Mouse (Mus musculus): Measurements from ENCODE around the gene Samd11. TPM values are rescaled to one million over a fixed set of nuclear protein-coding genes. Genes with fewer than 3 reads are reported as not detected.
A peak's percentile ranks its signal among the peaks of the same experiment; 100 is the strongest.

The Samd11 gene
- polyA plus RNA-seq, 1 experiment = 0.02 TPM

DNA sequence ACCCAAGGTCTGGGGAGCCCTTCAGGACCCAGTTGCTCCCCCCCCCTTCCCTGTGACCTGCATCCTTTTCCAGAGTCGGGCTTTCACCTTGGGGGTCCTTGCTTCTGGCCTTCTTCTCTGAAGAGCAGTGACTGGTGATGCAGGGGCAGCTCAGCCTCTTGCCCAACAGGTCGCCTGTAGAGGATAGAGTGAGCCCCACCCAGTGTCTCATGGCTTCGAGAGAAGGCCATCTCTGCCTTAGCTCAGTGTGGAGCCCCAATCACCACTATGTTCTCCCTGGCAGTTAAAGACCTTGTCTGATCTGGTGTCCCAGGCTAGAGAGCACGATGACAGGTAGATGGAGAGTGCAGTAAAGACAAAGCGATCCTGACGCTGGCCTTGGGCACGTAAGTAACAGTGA is 3.3 kb downstream of the Samd11 start:
- Histone ChIP-seq H3ac (ENCODE audit: control insufficient read depth, insufficient read length) (no peak overlapping the region), H3K36me3 (ENCODE audit: control insufficient read depth, insufficient read depth) (no peaks in the 10 kb centered on the region), H3K4me2 (ENCODE audit: low read depth) (no peak overlapping the region), H3K27me3 (ENCODE audit: control insufficient read depth, insufficient read depth, insufficient read length) (no peaks in the 10 kb centered on the region), H3K4me3 (no peak overlapping the region), H3K79me2 (ENCODE audit: control insufficient read depth, insufficient read depth) (no peaks in the 10 kb centered on the region)
- no peak for TF ChIP-seq MYOG (IDR thresholded peaks at IDR 0.05; ENCODE audit: control insufficient read depth in 1 of 3, insufficient read depth in 1 of 3, insufficient read length in 2 of 3, low read depth in 2 of 3)
- TF ChIP-seq CEBPB (IDR thresholded peaks at IDR 0.05; ENCODE audit: insufficient read depth, poor library complexity, severe bottlenecking) = no peak
- no peak for TF ChIP-seq REST (IDR thresholded peaks at IDR 0.05; ENCODE audit: insufficient read depth, insufficient read length)
- TF ChIP-seq MAX (IDR thresholded peaks at IDR 0.05; ENCODE audit: low read depth) = no peak
- no peak for TF ChIP-seq POLR2A (IDR thresholded peaks at IDR 0.05; ENCODE audit: insufficient read length, low read depth)
- no peak for TF ChIP-seq MYOD1 (IDR thresholded peaks at IDR 0.05; ENCODE audit: control insufficient read depth in 1 of 3, insufficient read length in 2 of 3, low read depth in 2 of 3)
- TF ChIP-seq TCF12 (IDR thresholded peaks at IDR 0.05; ENCODE audit: insufficient read depth, poor library complexity, severe bottlenecking) = no peak
- no peak for TF ChIP-seq E2F4 (IDR thresholded peaks at IDR 0.05; ENCODE audit: insufficient read depth)
- no peak for TF ChIP-seq TCF3 (IDR thresholded peaks at IDR 0.05; ENCODE audit: insufficient read length, low read depth)
- no peak for TF ChIP-seq SRF (IDR thresholded peaks at IDR 0.05; ENCODE audit: control insufficient read depth, insufficient read length, low read depth)
- TF ChIP-seq POLR2AphosphoS2 (IDR thresholded peaks at IDR 0.05; ENCODE audit: insufficient read length, low read depth) = no peak

DNA sequence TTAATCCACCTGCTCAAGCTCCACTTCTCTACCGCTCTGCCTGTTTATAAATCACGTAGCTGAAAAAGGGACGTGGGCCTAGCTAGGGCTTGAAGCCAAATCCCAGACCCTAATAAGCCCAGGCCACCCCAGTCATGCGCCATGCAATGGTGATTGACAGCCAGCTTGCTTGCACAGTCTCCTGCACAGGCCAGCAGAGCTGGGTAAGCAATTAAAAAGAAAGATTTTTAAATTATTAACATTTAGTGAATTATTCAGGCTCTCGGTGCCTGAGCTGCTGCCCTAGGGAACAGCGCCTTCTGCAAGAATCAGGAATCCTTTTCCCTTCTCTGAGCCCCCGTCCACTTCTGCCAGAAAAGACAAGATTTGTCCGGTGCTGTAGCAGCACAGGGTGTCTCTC is 4.4 kb downstream of the Samd11 start:
- no peaks in the 10 kb centered on the region for H3K27me3 ChIP-seq (ENCODE audit: control insufficient read depth, insufficient read depth, insufficient read length)
- H3K4me2 ChIP-seq (ENCODE audit: low read depth) = no peak overlapping the region
- H3ac ChIP-seq (ENCODE audit: control insufficient read depth, insufficient read length) = no peak overlapping the region
- TF ChIP-seq SRF (IDR thresholded peaks at IDR 0.05; ENCODE audit: control insufficient read depth, insufficient read length, low read depth) = no peak
- no peak for TF ChIP-seq TCF3 (IDR thresholded peaks at IDR 0.05; ENCODE audit: insufficient read length, low read depth)
- peaks cover 7% of the 10 kb centered on the region for H3K36me3 ChIP-seq (ENCODE audit: control insufficient read depth, insufficient read depth)
- H3K4me3 ChIP-seq = no peak overlapping the region
- no peaks in the 10 kb centered on the region for H3K79me2 ChIP-seq (ENCODE audit: control insufficient read depth, insufficient read depth)

- Histone ChIP-seq H3ac (ENCODE audit: control insufficient read depth, insufficient read length) (no peak overlapping the region), H3K79me2 (ENCODE audit: control insufficient read depth, insufficient read depth) (no peaks in the 10 kb centered on the region), H3K4me3 (no peak overlapping the region), H3K4me2 (ENCODE audit: low read depth) (no peak overlapping the region), H3K27me3 (ENCODE audit: control insufficient read depth, insufficient read depth, insufficient read length) (no peaks in the 10 kb centered on the region), H3K36me3 (ENCODE audit: control insufficient read depth, insufficient read depth) (peaks cover 14% of the 10 kb centered on the region)
- TF ChIP-seq REST (IDR thresholded peaks at IDR 0.05; ENCODE audit: insufficient read depth, insufficient read length) = no peak
- TF ChIP-seq CEBPB (IDR thresholded peaks at IDR 0.05; ENCODE audit: insufficient read depth, poor library complexity, severe bottlenecking) = no peak
- TF ChIP-seq TCF3 (IDR thresholded peaks at IDR 0.05; ENCODE audit: insufficient read length, low read depth) = no peak
- no peak for TF ChIP-seq POLR2AphosphoS2 (IDR thresholded peaks at IDR 0.05; ENCODE audit: insufficient read length, low read depth)
- TF ChIP-seq MYOD1 (IDR thresholded peaks at IDR 0.05; ENCODE audit: control insufficient read depth in 1 of 3, insufficient read length in 2 of 3, low read depth in 2 of 3) = no peak
- TF ChIP-seq POLR2A (IDR thresholded peaks at IDR 0.05; ENCODE audit: insufficient read length, low read depth) = no peak
- TF ChIP-seq E2F4 (IDR thresholded peaks at IDR 0.05; ENCODE audit: insufficient read depth) = no peak
- no peak for TF ChIP-seq SRF (IDR thresholded peaks at IDR 0.05; ENCODE audit: control insufficient read depth, insufficient read length, low read depth)
- TF ChIP-seq TCF12 (IDR thresholded peaks at IDR 0.05; ENCODE audit: insufficient read depth, poor library complexity, severe bottlenecking) = no peak
- TF ChIP-seq USF1 (IDR thresholded peaks at IDR 0.05; ENCODE audit: low read depth) = no peak
- no peak for TF ChIP-seq MAX (IDR thresholded peaks at IDR 0.05; ENCODE audit: low read depth)
- no peak for TF ChIP-seq MYOG (IDR thresholded peaks at IDR 0.05; ENCODE audit: control insufficient read depth in 1 of 3, insufficient read depth in 1 of 3, insufficient read length in 2 of 3, low read depth in 2 of 3)
Measured at GRCm38 (mm10) chr4:156249567-156249966, 5.9 kb downstream of the Samd11 start.

GRCm38 (mm10) chr4:156236651-156237447 is 18.6 kb downstream of the Samd11 start:
- Histone ChIP-seq H3K79me2 (ENCODE audit: control insufficient read depth, insufficient read depth) (peaks cover 3% of the 10 kb centered on the region), H3K4me3 (peak overlapping the region; percentile 55), H3ac (ENCODE audit: control insufficient read depth, insufficient read length) (peak overlapping the region; percentile 66), H3K36me3 (ENCODE audit: control insufficient read depth, insufficient read depth) (peaks cover 14% of the 10 kb centered on the region), H3K4me2 (ENCODE audit: low read depth) (peak overlapping the region; percentile 24), H3K27me3 (ENCODE audit: control insufficient read depth, insufficient read depth, insufficient read length) (no peaks in the 10 kb centered on the region)
- TF ChIP-seq MYOD1 (IDR thresholded peaks at IDR 0.05; ENCODE audit: control insufficient read depth in 1 of 3, insufficient read length in 2 of 3, low read depth in 2 of 3) (no peak), TCF3 (IDR thresholded peaks at IDR 0.05; ENCODE audit: insufficient read length, low read depth) (no peak), TCF12 (IDR thresholded peaks at IDR 0.05; ENCODE audit: insufficient read depth, poor library complexity, severe bottlenecking) (no peak), USF1 (IDR thresholded peaks at IDR 0.05; ENCODE audit: low read depth) (no peak), POLR2A (IDR thresholded peaks at IDR 0.05; ENCODE audit: insufficient read length, low read depth) (no peak), E2F4 (IDR thresholded peaks at IDR 0.05; ENCODE audit: insufficient read depth) (no peak), CEBPB (IDR thresholded peaks at IDR 0.05; ENCODE audit: insufficient read depth, poor library complexity, severe bottlenecking) (no peak), SRF (IDR thresholded peaks at IDR 0.05; ENCODE audit: control insufficient read depth, insufficient read length, low read depth) (no peak), REST (IDR thresholded peaks at IDR 0.05; ENCODE audit: insufficient read depth, insufficient read length) (no peak), POLR2AphosphoS2 (IDR thresholded peaks at IDR 0.05; ENCODE audit: insufficient read length, low read depth) (no peak), MYOG (IDR thresholded peaks at IDR 0.05; ENCODE audit: control insufficient read depth in 1 of 3, insufficient read depth in 1 of 3, insufficient read length in 2 of 3, low read depth in 2 of 3) (no peak)

Measured in myocyte (in vitro differentiated cells).